Mouse (Mus musculus): ENCODE measurements around the gene Crat.

Gene Crat

DNA sequence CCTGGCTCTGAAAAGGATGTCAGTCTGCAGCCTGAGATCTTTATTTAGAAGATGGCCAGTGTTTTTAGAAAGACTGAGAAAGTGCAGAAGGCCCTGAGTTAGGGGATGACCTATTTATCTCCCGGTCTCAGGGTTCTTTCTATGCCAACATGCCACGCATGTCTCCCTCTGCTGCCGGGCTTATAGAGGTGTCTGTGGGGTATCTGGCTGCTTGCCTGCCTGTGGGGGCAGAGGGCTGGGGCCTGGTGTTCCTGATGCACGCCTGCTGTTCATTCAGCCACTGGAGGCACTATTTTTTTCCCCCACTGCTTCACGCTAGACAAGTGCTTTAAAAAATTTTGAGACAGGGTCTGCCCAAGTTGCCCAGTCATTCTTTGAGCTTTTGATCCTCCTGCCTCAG, 49.4 kb downstream of the Crat start:
- no peak for DNase-seq (ENCODE audit: low spot score)

DNA sequence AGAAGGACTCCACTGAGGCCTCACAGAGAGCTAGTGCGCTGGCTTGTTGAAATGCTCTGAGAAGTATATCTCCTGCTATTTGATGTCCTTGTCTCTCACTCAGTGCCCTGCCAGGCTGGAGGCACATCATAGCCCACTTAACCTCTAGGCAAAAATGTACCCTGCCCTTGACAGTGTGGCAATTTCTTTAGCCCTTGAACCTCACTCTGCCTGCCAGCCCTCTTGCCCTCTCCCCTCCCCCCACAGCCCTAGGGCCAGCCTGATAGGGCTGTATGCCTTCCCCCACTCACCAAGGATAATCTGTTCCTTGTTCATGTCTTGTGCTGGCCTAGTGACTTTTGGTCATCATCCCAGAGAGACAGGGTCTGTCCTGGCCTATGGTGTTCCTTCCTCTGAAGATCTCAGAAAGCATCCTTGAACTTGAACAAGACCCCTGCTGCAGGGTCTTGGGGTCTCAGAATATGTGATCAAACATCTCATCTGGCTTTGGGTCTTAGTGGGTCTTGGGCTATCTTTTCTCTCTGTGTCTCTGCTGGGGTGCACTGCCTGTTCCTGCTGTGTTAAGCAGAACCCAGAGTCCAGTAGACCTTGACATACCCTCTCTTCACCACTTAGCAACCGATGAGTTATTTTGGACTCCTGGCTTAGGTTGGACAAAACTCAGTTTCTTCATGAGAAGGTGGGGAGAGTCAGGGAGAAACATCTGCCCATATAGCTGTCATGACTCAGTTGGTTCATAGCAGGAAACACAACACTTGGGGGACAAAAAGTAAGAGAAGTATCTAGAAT, 50.1 kb downstream of the Crat start:
- no peak for DNase-seq (ENCODE audit: low spot score)

GRCm38 (mm10) chr2:30363773-30364650, 51.6 kb downstream of the Crat start, which contains the start of gene Miga2:
Gene Miga2, plus strand, starts transcription at chr2:30364233.
- peak; percentile 99 for DNase-seq (ENCODE audit: low spot score)

DNA sequence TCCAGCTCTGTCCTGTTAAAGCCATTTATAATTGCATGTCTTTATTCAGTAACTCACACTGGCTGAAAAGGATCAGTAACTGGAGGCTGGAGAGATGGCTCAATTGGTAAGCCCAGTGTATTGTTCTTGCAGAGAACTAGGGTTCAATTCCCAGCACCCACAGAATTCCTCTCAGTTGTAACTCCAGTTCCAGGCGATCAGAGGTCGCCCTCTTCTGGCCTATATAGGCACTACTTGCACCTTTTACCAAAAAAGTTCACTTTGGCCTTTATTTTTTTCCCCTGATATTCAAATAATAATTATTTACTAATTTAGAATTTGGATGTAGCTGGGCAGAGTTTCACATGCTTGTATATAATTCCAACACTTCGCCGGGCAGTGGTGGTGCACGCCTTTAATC, 52.7 kb downstream of the Crat start:
- no peak for DNase-seq (ENCODE audit: low spot score)

DNA sequence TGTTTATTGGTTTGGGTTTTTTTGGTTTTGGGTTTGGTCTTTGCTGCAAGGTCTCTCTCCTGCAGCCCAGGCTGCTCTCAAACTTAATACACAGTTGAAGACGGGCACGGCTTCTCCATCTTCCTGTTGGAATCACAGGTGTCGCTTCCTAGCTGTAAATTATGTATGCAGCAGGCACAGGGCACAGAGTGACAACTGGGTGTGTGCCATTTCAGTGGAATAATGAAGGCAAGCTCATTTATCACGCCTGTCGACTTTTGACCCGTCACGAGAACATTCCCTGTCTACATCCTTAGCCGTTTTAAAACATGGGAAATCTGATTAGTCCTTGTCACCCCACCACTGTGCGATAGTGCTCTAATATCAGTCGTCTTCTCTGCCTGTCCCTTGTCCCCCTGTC, 55.0 kb downstream of the Crat start:
- DNase-seq (ENCODE audit: low spot score), result no peak

DNA sequence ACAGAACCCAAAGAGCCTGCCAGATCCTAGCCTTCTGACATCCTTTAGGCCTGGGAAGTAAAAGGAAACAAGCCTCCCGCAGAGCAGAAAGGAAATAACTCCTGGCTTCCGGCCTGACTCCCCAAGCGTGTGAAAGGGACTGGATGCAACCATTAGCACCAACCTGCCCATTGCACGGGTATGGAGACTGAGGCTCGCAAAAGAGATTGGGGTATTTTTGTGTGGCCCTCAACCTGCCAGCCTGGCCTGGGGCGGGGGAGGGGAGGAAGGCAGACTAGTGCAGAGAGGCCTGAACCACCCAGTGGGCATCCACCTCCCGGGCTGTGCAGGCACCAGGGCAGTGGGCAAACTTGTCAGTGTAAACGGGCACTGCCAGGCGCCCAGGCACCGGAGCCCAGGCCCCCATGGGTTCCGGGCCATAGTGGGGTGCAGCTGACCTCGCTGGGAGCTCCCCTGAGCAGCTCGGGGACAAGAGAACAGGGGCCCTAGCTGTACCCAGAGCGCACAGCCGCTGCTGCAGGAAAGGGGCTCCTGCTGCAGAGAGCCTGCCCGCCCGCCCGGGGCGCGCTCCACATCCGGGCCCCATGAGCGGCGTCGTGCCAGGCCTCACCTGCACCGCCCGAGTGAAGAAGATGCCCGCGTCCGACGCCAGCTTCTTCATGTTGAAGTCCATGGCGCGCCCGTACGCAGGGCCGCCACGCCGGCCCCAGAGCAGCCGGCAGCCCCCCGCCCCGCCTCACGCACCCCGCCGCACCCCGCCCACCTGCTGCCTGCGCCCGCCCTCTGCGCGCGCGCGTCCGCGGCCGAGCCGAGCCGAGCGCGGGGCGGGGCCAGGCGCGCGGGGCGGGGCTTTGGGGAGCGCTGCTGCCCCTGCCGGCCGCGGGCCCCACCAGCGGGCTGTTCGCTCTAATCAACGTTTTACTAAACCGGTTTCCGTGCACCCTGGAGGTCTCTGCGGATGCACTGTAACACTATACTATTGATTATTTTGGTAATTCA, 56.8 kb downstream of the Crat start, which contains the start of gene Sh3glb2:
Gene Sh3glb2 (minus strand): TSS at position 805 of the 999 bp plus-strand sequence.
- peak; percentile 83 for DNase-seq (ENCODE audit: low spot score)

- DNase-seq (ENCODE audit: low spot score), result peak; percentile 40
Observed at GRCm38 (mm10) chr2:30357552-30358510, 57.8 kb downstream of the Crat start.

- no peak for DNase-seq (ENCODE audit: low spot score)
Observed at GRCm38 (mm10) chr2:30356906-30357305, 58.7 kb downstream of the Crat start.

DNA sequence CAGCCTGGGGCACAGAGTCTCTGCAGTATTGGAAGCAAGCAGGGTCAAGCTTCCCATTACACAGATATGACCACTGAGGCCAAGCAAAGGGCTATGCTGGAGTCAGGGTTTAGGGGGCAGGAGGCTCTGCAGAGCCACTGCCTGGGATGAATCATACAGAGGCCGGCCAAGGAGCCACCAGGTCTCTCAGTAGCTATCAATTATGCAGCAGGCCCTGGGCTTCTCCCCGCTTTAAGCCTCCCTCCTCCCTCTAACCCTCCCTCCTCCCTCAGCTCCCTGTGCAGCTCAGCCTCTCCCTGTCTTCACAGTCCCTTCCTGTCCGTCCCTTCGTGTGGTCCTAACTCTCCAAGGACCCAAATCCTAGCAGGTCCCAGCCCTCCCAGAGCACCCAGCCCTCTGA, 59.3 kb downstream of the Crat start:
- DNase-seq (ENCODE audit: low spot score), result no peak

GRCm38 (mm10) chr2:30355861-30356260, 59.8 kb downstream of the Crat start:
- DNase-seq (ENCODE audit: low spot score), result no peak

- no peak for DNase-seq (ENCODE audit: low spot score)
Observed at GRCm38 (mm10) chr2:30351149-30351548, 64.5 kb downstream of the Crat start.

Data from testis, postnatal 14 days (tissue).